Mouse (Mus musculus): ENCODE data around the gene Akr1b7.
"Not testable (repeated sequence)": the region's sequence is repeated elsewhere in the genome, so short reads cannot be mapped to it uniquely, and the experiment has no call there.

The Akr1b7 gene

DNA sequence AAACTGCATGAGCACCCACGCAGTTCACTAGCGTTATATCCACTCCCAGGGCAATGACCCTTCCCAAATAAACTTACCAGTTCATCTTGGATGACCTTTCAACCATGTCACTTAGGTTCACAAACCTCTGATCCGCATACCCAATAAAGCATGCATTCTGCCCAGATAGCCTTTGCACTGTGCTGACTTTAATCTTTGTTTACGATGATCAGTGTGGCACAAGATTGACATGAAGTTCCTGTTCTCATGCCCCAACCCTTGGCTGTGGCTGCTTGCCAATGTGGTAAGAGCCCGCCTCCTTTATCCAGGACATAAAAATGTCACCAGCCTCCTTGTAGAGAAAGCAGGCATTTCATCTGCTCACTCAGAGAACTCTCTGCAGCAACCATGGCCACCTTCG lies at the start of gene Akr1b7:
Gene Akr1b7 (plus strand): TSS at position 312 of the 400 bp plus-strand sequence.
- no peak for DNase-seq (ENCODE audit: low read depth, low spot score)

GRCm38 (mm10) chr6:34364217-34365136 lies 47.7 kb upstream of the Akr1b7 start:
- no peak for DNase-seq (ENCODE audit: low read depth, low spot score)

DNA sequence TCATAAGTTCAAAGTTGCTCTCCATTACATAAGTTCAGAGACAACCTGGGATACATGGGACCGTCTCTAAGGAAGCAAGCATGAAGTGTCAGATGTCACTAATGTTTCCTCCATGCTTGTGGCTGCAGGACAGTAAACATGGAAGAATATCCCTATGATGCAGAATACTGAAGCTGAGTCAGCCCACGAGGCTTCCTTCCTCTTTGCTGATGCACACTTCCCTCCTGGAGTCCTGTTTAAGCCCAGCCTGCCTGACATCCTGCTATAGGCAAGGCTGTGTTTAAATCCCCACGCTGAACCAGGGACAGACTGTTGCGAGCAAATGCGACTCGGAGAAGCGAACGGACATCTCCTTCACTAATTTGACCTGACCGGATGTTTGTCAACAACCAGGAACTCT lies 44.1 kb upstream of the Akr1b7 start:
- DNase-seq (ENCODE audit: low read depth, low spot score), result no peak

GRCm38 (mm10) chr6:34370081-34370480 lies 42.1 kb upstream of the Akr1b7 start:
- DNase-seq (ENCODE audit: low read depth, low spot score), result no peak

- peak; percentile 84 for DNase-seq (ENCODE audit: low read depth, low spot score)
These were observed 40.3 kb upstream of the Akr1b7 start for GRCm38 (mm10) chr6:34371700-34372351.

DNA sequence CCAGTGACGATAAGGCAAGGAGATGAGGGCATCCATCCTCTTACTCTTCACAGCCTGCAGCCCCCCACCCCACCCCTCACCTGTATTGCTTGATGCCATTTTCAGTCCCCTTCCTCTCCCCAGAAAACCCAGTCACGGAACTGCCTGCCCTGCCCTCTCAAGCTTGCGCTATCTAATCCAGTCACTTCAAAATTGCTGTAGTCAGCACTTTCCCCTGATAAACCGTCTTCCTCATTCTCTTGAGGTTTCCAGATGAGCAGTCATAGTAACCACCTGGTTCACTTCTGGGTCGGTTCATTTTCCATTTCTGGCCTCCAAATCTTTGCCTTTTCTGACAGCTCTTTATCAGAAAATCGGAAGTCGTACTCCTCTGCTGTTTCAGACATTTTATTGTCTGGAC lies 38.3 kb upstream of the Akr1b7 start:
- no peak for DNase-seq (ENCODE audit: low read depth, low spot score)

DNA sequence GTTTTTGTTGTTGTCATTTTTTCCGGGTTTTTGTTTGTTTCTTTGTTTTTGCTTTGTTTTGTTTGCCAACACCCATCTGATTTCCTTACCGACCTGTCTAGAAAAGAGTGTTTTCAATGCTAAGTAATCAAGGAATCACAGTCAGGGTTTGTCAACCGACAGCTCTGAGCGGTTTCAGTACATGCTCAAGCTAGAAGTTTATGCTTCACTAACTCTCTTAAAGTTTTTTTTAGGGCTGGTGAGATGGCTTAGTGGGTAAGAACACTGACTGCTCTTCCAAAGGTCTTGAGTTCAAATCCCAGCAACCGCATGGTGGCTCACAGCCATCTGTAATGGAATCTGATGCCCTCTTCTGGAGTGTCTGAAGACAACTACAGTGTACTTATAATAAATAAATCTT lies 36.2 kb upstream of the Akr1b7 start:
- not testable (repeated sequence) for DNase-seq (ENCODE audit: low read depth, low spot score)

GRCm38 (mm10) chr6:34383401-34383800 lies 28.7 kb upstream of the Akr1b7 start:
- no peak for DNase-seq (ENCODE audit: low read depth, low spot score)

- DNase-seq (ENCODE audit: low read depth, low spot score), result peak; percentile 85
These were observed 27.9 kb upstream of the Akr1b7 start, which contains the start of gene Akr1b10 for GRCm38 (mm10) chr6:34384110-34384661. Gene Akr1b10 (plus strand): TSS chr6:34384218.

GRCm38 (mm10) chr6:34384701-34385370 lies 27.3 kb upstream of the Akr1b7 start:
- DNase-seq (ENCODE audit: low read depth, low spot score), result no peak

GRCm38 (mm10) chr6:34388420-34389156 lies 23.5 kb upstream of the Akr1b7 start:
- DNase-seq (ENCODE audit: low read depth, low spot score), result no peak

DNA sequence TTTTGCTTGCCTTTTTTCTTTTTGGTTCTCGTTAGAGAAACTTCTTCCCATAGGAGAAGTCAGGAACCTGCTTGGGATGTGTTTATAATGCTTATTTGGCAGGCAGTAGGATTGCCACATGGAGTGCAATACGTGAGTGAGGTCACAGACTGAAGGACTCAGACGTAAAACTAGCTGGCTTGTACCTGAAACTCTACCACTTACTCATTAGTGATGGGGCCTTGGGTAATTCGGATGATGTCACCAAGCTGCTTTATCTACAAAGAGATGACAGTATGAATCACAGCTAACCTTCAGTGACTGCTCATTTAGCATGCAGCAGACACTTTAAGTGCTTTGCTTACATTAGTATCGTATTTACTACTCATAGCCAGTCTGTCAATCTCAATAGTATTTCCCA lies 16.2 kb upstream of the Akr1b7 start:
- DNase-seq (ENCODE audit: low read depth, low spot score), result no peak

DNA sequence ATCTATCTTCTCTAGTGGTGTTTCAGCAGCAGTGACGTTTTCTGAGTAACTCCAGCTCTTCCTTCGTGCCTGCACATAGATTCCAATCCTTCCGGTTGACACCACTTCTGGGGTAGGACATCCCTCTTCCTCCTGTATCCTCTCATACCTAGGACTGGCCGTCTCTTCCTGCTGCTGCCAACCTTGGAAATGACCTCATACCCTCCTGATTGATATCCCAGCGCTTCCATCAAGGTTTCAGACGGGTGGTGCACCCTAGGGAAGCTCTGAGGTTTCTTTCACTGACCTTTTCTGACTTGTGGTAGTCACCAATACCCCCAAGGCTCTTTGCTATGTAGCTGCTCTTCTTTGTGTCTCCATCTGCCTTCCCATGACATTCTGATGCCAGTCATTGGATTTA lies 13.7 kb upstream of the Akr1b7 start:
- DNase-seq (ENCODE audit: low read depth, low spot score), result no peak

- DNase-seq (ENCODE audit: low read depth, low spot score), result no peak
These were observed 12.4 kb upstream of the Akr1b7 start for GRCm38 (mm10) chr6:34399606-34400220.

- DNase-seq (ENCODE audit: low read depth, low spot score), result no peak
These were observed 11.4 kb upstream of the Akr1b7 start for GRCm38 (mm10) chr6:34400696-34401095.

DNA sequence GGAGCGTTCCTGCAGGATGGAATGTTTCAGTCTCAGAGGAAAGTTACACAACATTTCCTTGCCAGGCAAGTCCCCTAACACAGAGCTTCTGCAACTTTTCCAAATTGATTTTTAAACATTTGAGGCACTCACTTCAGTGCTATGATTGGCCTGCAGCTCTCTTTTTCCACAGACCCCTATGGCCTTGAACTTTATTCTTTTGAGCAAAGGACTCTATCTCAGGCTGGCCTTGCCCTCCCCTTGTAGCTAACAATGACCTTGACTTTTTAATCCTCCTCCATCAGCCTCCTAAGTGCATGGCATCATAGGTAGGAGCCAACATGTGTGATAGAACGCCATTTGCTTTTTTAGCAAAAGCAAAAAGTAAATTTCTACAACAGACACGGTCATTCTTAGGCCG lies 5.4 kb upstream of the Akr1b7 start:
- DNase-seq (ENCODE audit: low read depth, low spot score), result no peak

GRCm38 (mm10) chr6:34407403-34407802 lies 4.7 kb upstream of the Akr1b7 start:
- no peak for DNase-seq (ENCODE audit: low read depth, low spot score)

GRCm38 (mm10) chr6:34412688-34413087 lies 554 bp downstream of the Akr1b7 start:
- no peak for DNase-seq (ENCODE audit: low read depth, low spot score)

GRCm38 (mm10) chr6:34413386-34413785 lies 1.3 kb downstream of the Akr1b7 start:
- DNase-seq (ENCODE audit: low read depth, low spot score), result not testable (repeated sequence)

DNA sequence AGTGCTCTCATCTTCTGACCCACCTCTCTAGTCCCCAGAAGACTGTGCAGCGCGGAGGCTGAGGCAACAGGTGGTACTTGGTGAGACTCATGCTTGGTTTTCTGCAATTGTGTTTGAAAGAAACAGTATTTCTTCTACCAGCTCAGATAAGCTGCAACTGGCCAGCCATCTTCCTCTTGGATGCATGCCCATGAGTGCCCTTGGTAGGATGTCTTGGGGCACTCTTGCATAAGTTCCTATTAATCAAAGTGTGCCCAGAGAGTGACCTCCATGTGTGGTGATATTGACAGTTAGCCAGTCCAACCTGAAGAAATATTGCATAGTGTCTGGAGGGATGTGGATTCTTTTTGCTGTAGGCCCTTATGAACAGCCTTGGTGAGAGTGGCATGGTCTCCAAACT lies 4.4 kb downstream of the Akr1b7 start:
- DNase-seq (ENCODE audit: low read depth, low spot score), result no peak

DNA sequence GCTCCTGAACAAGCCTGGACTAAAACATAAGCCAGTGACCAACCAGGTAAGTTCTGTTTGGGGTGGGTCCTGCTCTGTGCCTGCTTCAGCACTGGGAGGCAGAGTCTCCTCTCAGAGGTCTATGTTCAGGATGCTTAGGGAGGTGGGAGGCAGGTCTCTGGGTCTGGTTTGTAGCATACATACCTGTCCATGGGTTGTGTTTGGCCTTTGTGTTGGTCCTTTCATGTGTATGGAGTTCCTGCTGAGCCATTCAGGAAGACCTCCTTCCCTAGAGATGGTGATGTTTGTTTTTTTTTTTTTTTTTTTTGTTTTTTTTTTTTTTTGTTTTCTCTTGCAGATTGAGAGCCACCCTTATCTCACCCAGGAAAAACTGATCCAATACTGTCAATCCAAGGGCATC lies 6.9 kb downstream of the Akr1b7 start:
- no peak for DNase-seq (ENCODE audit: low read depth, low spot score)

Measured in brain, adult 2 months (tissue).